Mouse (Mus musculus) thymus, postnatal 4 days (tissue): Measurements from ENCODE around the gene Adgrg1.

Experiments used
- DNase-seq: peaks from one replicate; pipeline ENCODE4 v3.0.0; 2021

Gene Adgrg1

DNA sequence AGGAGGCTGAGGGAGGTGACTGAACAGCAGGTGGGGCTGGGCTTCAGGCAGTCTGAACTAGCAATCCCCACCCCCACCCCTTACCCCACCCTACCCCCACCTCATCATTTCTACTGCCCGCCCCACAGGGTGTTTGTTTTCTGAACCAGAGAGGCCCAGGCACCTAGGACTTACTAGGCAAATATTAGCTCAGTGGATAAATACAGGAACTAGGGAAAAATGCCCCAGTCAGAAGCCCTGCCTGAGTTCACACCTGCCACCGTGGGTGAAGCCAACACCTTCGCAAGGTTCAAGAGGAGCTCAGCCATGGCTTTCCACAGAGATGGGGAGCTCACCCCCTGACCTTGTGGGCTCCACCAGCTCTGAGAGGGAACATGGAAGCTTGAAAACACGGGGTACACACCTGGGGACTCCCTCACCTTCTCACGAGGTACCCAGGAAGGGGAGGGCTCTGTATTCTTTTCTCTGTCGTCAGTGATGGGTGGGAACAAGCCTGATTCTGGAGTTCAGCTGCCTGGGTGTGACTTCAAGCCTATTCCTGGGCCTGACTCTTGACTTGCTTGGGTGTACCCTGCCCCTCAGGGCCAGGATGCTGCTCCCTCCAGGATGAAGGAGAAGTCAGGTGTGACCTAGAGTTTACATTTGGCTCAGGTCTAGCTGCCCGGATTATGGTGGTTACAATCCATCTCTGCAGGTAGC, at the start of gene Adgrg1:
Gene Adgrg1, plus strand, starts transcription at position 285 of the 699 bp plus-strand sequence.
- DNase-seq, result no peak

DNA sequence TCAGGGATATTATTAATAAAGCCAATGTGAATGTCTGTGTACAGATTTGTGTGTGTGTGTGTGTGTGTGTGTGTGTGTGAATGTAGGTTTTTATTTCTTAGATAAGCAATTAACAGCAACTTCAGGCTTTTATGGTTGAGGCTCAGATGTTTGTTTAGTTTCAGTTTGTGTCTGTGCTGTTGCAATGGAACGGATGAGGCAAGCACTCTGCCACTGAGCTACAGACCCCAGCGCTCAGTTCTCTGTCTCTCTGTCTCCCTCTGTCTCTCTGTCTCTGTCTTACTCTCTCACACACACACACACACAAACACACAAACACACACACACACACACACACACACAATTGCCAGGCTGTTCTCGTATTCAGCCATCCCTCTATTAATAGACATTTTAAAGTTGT, 46.3 kb upstream of the Adgrg1 start:
- DNase-seq, result no peak

DNA sequence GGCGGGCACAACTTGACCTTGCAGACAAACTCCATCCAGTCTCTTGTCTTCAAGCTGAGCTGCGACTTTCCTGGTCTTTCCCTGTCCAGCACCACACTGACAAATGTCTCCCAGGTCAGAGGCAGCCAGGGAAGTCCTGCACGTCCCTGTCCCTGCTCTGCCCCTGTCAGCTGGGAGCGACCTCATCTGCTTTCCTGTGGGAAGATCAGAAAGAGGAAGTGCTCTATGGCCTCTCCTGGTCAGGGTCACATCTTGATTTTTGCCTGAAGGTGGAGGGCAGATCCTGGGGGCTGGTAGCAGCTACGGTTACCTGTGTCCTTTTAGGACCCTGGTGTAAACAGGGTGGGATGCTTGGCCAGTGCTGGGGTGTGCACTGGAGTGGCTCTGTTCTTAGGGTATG, 40.6 kb upstream of the Adgrg1 start:
- DNase-seq, result no peak

DNA sequence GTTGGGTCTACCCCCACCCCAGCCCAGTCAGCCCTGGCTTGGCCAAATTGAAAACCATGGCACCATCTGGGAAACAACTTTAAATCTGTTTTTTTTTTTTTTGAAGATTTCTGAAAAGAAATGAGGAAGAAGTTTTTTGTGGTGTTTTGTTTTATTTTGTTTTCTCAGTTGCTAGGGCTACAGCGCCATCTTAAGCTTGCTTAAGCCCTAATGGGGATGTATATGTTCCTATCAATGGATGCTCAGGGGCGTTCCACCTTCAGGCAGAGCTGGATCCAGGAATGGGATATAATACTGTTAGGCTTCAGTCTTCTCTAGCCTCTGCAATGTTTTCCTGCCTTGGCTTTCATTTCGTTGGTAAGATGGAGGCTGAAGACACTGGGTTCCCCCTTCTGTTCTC, 39.4 kb upstream of the Adgrg1 start:
- DNase-seq, result no peak

DNA sequence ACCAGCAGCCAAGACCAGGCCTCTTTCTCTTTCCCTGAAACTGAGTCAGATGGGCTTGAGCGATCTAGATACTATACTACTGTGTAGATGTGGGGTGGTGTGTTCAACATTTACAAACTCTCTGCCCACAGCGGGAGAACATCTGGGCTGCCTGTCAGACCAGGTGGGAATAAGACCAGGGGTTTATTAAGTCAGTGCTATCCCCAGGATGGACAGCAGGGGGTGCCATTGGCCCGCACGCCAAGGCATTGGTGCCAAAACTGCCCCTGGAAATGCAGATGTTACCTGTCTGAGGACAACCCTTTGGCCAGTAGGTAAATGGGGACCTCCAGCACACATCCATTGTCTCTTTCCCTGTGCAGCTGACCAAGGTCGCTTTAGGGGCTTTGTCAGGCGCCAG, 32.0 kb upstream of the Adgrg1 start:
- peak; percentile 89 for DNase-seq

DNA sequence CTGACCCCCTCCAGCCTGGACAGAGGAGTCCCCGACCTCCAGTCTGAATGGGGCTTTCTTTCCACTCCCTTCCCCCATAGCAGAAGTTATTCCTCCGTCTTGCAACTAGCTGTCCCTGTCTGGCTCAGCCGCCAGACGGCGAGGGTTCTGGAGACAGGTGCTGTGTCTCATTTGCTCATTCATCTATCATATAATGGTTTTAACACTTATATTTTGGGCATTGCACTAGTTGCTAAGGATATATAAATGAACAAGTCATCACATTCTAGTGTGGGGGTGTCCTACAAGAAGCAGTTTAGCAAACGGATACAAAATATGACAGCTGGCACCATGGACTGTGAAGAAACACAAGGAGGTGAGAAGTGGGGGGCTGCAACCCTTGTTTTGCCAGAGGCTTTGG, 29.4 kb upstream of the Adgrg1 start:
- DNase-seq, result no peak

DNA sequence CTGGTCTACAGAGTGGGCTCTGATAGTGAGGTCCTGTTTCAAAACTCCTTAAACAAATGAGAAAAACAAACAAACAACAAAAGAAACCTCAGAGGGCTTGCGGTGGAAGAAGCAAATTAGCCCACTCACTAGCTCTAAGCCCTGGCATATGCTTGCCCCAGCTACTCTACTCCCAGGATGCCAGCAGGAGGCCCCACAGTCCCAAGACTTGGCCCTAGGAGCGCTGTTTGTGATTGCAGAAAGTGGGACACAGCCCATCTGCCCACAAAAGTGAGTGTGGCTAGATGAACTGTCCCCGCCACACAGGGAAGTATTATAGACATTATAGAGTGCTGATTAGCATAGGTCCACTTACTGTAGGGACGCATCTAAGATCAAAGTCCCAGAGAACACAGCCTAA, 26.1 kb upstream of the Adgrg1 start:
- no peak for DNase-seq

DNA sequence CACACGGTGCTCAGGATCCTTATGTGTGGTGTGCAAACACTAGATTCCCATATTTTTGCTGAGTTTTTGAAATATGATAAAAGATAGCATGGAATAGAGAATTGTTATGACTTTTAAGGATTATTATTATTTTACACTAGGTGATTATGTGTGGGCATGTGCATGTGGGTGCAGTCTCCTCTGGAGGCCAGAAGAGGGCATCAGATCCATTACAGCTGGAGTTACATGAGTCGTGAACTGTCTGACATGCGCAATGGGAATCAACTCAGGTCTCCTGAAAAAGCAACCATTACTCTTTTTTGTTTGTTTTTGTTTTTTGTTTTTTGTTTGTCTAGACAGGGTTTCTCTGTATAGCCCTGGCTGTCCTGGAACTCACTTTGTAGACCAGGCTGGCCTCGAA, 25.5 kb upstream of the Adgrg1 start:
- DNase-seq, result no peak

DNA sequence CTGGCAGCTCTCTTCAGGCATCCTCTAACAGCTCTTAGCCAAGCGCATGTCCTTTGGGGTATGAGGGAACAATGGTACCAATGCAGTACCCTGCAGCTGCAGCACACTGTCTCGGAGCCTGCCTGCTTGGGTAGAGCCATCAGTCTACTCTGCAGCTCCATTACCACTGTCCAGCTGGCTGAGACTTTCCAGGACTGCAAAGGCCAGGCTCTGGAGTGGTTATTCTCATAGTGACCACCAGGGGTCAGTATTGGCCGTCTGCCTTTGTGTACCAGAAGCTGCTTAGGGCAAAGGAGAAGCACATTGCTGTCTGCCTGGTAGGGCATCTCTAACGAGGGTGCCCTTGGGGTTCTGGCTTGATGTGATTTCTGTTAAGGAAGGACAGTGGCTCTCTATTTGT, 24.5 kb upstream of the Adgrg1 start:
- DNase-seq, result peak; percentile 70

DNA sequence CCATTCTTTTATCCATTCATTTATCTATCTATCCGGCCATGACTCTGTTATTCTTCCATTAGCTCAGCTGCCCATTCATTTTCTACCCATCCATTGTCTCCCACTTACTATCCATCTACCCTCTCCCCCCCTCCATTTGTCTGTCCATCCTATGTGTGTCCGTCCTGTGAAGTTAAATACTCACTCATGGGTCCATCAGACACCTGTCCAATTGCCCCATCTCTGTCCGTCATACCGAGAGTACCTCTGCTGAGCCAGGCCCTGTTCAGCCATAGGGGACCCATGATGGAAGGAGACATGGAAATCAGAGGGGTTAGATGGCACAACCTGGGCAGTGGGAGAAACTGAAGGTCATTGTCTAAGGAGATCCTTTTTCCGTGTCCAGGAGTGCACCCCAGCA, 24.1 kb upstream of the Adgrg1 start:
- no peak for DNase-seq

DNA sequence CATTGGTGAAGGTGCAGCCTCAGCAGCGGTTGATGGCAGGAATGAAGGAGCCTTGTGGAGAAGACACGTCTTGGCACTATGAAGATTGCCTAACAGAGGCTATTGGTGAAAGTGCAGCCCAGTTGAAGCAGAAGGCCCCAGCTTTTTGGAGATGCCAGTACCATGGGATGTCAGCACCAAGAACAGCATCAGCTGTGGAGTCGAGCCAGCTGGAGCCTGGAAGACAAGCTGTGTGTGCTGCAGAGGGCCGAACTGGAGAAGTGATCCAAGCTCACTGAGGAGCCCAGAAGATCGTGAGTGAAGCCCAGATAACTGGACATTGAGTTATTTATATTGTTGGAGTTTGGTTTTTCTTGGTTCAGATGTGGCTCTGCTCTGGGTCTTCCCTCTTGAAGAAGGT, 22.5 kb upstream of the Adgrg1 start:
- no peak for DNase-seq

DNA sequence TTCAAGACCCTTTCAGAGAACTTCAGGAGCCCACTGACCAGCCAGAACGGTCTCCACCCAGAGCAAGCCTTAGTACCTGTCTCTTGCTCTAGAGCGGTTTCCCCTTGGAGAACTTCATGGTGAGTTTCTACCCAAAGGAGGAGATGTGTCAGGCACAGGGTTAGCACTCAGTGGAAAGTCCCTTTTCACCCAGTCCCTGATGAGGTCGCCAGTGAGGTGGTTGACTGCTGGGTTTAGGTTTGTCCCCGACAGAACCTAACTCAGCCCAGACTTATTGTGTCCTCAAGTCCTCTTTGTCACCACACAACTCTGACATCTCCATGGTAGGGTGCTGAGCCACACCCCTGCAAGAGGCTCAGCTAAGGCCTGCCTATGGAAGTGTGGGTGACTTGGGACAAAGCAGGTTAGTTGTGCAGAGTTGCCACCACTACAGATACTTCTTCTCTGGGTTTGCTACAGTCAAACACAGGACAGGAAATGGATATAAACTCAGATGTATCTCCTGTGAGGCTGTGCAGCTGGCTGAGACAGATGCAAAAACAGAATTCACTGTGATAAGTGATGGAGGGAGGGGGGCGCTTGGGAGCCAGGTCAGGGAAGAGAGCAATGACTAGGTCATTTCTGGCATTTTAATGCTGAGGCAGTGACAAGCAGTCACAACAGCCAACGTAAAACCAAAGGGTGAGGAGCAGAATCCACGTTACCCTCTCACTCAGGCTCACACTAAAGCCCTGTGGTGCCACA, 20.8 kb upstream of the Adgrg1 start:
- peak; percentile 46 for DNase-seq

DNA sequence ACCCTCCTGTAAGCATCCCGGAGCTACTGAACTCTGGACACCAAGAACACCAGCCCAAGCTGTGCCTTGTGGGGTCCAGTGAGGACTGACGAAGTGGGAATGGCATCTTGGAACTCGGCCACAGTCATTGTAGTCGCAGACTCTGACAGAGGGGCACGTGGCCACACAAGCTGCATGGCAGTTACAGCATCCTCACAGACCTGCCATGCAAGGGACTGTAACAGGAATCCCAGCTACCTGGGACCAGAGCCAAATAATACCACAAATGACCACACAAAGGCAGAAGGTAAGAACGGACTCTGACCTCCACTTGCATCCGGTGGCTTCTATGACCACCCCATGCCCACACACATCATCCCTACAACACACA, 20.2 kb upstream of the Adgrg1 start:
- no peak for DNase-seq

DNA sequence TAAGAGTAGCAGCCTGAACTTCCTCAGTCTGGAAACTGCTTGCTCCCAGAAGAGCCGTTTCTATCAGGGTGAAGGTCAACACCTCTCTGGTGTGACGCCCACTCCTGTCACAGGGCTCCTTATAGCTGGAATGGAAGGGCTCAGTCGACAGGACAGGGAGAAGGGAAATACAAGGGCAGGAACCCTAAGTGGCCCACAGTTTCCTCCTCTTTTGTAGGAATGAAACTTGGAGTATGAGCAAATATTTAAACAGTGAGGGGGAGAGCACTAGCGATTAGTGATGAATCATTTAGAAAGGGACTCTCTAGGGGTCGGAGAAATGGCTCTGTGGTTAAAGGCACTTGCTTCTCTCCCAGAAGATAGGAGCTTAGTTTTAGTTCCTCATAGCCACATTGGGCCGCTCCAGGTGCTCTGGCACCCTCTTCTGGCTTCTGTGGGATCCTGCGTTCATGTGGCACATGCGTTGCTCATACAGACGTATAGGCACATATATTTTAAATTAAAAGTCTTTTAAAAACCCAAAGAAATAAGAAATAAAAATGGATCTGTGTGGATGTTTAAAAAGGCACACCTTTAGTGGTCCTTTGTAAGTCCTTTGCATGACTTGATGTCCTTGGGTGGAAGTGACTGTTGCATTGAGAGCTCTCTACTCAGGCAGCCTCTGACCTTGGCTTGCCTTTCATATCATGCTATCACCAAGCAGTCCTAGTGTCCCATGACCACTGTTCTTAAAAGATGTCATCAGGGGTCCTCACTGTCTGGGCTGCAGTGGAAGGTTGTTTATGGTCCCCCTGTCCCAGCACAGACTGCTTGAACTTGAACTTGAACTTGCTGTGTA, 19.4 kb upstream of the Adgrg1 start:
- DNase-seq, result peak; percentile 75

DNA sequence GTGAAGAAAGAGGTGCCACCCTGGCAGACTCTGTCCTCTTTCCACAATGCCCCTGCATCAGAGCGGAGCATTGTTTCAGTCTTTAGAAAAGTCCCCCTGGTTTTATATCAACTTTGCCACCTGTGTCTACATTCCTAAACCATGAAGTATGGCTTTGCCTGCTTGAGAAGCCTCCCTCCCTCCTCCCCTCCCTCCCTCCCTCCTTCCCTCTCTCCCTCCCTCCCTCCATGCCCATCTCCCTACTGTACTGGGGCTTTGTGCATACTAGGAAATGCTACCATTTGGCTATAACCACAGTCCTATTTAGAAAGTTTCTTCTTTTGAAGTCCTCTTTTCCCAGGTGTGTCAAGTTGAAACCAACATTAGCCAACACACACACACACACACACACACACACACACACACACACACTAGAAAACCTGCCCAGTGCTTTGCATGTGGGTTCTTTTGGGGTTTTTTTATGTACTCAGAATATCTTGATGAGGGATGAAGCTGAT, 18.4 kb upstream of the Adgrg1 start:
- peak; percentile 56 for DNase-seq

DNA sequence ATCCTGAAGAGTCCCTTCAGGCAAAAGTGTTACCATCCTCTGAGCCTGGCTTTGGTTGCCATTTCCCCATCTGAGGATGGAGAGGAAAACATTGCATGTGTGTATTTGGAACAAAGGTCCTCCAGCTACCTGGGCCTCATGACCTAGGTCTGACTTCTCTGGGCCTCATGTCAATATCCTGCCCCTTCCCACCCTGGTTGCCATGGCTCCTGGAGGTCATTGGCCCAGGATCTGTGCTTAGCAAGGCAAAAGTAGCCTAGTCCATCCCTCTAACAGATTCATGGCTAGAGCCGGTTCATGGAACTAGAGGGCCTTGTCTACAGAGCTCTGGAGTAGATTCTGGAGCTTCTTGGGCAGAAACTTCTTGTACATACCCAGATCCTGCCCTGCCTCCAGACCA, 12.3 kb upstream of the Adgrg1 start:
- DNase-seq, result no peak

DNA sequence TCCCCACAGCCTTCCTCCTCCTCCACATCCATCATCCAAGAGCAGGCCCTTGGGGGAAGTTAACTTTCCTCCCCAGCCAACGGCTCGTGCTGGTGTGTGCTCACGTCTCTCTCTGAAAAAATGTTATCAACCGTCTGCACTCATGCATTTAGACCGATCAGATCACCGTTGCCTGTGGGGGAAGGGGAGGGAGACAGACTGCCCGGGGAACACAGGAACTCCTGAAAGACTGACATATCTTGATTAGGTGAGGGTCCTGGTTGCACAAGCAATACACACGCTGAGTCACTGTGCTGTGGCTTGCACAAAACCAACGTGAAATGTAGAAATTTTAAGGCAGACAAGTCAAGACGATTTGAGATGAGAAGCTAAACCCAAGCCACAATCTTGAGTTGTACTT, 9.7 kb upstream of the Adgrg1 start:
- no peak for DNase-seq

DNA sequence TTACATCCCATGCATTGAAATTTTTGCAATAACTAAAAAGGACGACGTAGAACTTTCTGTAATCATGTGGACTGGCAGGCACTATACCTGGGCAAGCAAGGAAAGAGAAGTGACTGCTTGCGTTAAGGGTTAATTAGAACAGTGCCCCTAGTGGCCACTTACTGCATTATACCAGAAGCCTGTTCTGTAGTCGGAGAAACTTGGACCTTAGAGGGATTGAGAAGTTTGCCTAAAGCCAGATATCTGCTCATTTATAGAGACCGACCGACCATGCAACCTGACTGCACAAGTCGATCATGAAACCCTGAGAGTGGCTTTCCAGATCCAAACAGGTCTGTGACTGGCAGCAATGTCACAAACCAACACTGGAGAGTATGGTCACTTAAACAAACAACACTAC, 8.0 kb upstream of the Adgrg1 start:
- DNase-seq, result peak; percentile 71

DNA sequence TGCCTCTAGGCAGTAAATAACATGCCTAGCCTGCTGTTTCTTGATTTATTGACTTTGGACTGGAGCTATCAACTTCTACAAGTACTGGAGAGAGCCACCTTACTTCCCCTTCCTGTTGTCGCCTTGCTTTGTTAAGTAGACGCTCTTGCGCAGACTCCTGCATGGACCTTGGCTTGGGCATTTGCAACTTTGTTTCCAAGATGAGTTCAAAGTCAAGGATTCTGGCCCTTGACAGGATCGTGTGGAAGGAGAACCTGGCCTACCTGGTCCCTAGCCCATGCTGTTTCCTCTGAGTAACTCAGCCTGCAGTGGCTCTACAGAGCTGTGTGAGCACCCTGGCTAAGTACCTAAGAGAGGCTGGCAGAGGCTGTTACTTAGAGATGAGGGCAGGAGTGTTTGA, 7.5 kb upstream of the Adgrg1 start:
- DNase-seq, result no peak

DNA sequence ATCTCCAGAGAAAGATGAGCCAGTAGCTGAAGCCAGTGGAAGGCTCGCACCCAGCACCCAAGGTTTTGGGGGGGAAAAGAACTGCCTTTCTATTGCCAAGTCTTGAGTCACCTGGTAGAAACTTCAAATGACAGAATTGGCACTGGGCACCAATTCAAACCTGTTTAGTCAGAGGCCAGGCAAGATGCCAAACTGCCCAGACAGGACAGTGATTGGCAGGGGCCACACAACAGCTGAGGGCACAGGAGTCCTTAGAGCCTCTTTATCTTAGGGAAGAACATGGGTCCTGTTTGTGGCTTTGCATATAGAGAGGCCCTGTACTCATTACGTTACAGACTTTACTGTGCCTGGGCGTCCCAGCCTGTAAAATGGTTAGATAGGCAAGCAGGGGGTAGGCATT, 7.0 kb upstream of the Adgrg1 start:
- DNase-seq, result no peak

DNA sequence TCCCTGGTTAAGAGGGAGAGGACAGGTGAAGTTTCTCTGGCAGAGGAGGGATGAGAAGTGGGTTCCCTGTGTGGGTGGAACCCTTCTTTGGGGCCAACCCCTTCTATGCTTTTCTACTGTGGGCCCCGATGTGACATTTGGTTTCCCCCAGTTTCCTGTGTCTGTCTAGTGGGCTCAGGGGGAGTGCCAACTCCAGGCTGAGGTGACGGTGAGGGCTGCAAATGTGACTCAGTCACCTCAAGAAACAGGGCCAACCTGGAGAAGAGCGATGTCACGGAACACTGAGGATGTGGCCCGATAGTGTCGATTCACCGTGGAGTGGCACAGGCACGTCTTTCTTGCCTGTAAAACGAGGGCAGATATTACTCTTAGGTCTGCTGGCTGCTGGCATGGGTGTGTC, 1.3 kb upstream of the Adgrg1 start:
- peak; percentile 57 for DNase-seq

DNA sequence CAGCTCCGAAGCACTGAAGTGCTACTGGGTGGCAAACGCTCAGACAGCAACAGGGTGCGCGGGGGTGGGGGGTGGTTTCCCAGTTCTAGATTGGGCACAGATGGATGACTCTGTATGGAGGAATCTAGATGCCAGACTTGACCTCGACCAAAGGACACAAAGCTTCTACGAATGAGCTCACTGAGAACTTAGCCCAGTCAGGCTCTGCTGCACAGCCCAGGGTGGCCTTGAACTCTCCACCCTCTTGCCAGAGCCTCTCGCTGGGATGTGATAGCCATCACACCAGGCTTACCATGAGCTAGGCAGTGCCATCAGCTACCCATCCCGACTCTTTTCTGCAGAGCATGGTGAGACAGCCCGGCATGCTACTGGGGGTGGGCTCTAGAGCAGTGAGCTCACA, 765 bp upstream of the Adgrg1 start:
- no peak for DNase-seq

DNA sequence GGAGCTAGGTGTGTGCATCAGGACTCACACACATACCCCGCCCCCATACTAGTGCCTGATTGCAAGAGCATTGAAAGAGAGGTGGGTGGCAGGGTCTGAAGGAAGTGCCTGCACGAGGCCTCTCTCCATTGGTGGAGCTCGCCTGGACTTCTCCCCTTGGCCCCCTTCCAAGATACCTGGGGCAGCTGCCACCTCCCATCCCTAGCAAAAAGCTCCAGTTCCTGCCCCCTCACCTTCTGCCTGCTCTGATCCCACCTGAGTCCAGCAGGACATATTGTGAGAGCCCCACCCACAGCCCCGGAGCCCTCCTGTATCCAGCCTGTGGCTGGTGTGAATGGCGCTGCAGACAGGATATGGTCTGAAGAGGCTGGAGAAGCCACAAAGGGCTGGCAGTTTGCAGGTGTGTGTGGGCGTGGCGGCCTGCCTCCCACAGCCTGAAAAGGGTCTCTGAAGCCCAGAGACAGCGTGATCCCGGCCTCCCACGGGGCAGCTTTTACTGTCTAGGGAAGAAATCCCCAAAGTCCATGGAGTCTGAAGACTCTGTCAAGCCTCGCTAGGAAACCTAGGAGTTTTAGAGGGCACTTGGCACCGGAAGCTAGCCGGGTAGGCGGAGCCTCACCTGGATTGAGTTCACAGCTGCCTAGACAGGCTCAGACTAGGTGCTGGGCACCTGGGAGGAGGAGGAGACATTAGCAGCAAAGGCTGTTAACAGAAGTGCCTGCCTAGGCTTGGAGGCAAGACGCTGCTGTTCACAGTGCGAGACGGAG, 2.3 kb downstream of the Adgrg1 start:
- DNase-seq, result peak; percentile 79
